Mouse (Mus musculus) layer of hippocampus, adult 2 months (tissue): Measurements from ENCODE around the gene Nudt15. TPM values are rescaled to one million over a fixed set of nuclear protein-coding genes. Genes with fewer than 3 reads are reported as not detected.
"Not testable (repeated sequence)": the region's sequence is repeated elsewhere in the genome, so short reads cannot be mapped to it uniquely, and the experiment has no call there.

Source experiments
- DNase-seq, 2 experiments: peaks; one replicate each; pipeline ENCODE4 v3.0.0; 2022; ENCODE audit warnings: low spot score in 2 of 2
- H3K27ac ChIP-seq: fragments of 200-600 bp; 2 replicates; pipeline ENCODE4 v1.8.1; 2022
- H3K4me3 ChIP-seq: fragments of 200-600 bp; 2 replicates; pipeline ENCODE4 v1.8.1; 2022; ENCODE audit warnings: mild to moderate bottlenecking
- CTCF ChIP-seq: fragments of 200-600 bp; conservative IDR thresholded peaks from 2 replicates; pipeline ENCODE4 v1.8.1; 2022; ENCODE audit warnings: antibody characterized with exemption, mild to moderate bottlenecking, moderate library complexity
- total RNA-seq, 2 experiments: library from RNA; stranded (reverse); gene quantifications; 2 replicates each; pipeline ENCODE4 v1.2.3; 2021

Gene Nudt15
- total RNA-seq, 2 experiments from 2014 or later: 4.8 to 7.7 TPM

DNA sequence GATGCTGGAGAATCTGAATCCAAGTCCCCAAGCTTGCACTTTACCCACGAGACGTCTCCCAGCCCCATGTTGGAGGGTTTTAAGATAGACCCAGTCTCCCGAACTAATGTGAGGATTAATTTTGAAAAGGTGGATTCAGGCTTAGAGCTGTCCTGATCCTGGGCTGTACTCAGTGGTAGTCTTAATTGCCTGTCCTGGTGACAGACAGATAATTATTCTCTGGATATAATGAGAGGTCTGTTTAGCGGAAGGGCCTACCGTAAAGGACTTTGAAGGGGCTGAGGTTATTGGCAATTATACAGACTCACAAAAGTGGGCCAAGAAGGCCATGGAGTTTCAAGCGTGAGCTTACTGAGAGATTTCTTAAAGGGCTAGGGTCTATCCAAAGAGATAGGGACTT, 4.3 kb downstream of the Nudt15 start:
- no peak for TF ChIP-seq CTCF
- no peak for DNase-seq
- Histone ChIP-seq H3K4me3 (no peak overlapping the region), H3K27ac (no peak overlapping the region)

DNA sequence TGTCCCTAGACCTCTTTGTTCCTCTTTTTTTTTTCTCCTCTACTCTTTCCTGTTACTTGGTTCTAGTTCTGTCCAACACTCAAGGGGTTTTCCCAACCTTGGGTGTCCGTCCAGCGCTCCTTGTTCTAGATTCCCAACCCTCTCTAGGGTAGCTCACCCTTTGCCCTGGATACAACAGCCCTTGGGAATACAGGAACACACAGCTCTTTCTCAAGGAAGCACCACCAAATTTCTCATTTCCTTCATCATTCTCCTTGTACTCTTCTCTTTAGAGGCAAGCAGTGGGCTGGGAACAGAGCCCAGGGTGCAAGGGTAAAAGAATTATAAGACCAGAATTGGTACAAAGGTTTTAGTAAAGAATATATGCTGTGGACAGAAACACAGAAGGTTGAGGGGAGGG, 12.4 kb downstream of the Nudt15 start:
- no peak for DNase-seq
- H3K4me3 ChIP-seq: no peak overlapping the region
- no peak for TF ChIP-seq CTCF
- H3K27ac ChIP-seq: no peak overlapping the region

DNA sequence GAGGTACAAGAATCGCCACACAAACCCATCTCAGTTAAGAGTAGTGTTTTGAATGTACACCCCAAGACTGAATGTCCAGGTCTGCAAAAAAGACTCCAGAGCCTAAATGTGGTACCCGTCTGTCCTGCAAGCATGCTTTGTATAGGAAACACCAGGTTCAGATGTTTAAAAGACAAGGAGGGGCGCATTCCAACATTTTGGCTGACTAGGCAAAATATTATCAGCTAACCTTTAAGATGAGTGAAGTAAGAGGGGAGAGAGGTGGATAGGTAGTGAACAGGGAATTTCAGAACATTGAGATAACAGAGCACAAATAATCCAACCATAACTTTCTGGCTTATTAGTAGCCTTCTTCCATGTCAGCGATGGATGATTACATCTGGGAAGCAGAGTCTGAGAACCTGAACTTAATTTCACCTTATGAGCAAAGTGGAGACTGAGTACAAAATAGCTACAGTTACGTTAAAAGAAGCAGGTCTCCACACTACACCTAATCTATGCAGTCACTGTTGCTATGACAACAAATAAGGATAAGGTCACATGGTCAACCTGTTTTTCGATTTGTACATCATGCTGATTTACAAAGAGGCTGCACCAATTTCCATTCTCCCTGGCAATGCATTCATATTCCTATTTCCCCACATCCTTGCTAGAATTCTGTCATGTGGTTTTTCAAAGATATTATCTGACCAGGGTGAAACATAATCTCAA, 14.1 kb downstream of the Nudt15 start:
- no peak overlapping the region for H3K4me3 ChIP-seq
- TF ChIP-seq CTCF: no peak
- H3K27ac ChIP-seq: no peak overlapping the region
- DNase-seq: no peak

GRCm38 (mm10) chr14:73528661-73529060, 19.4 kb downstream of the Nudt15 start:
- H3K4me3 ChIP-seq, DNase-seq, H3K27ac ChIP-seq: not testable (repeated sequence)

DNA sequence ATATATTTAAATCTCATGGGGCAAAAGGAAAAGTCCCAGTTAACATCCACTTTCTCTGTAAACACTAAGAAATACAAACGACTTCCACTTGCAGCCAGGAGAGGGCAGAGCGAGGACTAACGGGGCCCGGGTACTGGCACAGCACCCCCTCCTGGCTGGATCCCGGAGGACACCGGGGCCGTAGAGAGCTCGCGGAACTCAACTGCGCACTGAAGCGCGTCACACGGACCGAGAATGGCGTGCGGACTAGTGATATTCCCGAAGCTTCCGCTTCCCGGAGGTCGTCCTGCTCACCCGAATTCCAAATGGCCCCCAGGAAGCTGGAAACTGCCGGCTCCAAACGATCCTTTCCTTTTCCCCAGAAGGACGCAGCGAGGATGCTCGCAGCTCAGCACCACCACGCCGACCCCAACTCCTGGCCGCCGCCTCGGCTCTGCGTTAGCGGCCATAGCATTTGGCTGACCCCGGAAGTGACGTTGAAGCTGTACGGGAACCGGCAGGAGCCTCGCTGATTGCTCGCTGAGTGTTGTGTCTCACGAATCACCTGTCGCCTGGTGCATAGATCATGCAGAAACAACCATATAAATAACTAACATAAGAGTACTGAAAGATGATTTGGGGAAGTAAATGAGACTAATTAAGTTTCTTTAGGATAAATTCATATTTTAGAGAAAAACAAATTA, 23.1 kb downstream of the Nudt15 start, which contains the start of gene Sucla2:
Gene Sucla2 (plus strand): TSS at position 554 of the 683 bp plus-strand sequence.
- TF ChIP-seq CTCF: peak; percentile 97
- DNase-seq: peak; percentile 94
- H3K4me3 ChIP-seq: peak within 1 kb of the TSS; percentile 54
- H3K27ac ChIP-seq: peak within 1 kb of the TSS; percentile 97

GRCm38 (mm10) chr14:73524136-73524535, 23.9 kb downstream of the Nudt15 start:
- peak overlapping the region; percentile 54 for H3K4me3 ChIP-seq
- H3K27ac ChIP-seq: peak overlapping the region; percentile 97
- DNase-seq: no peak
- no peak for TF ChIP-seq CTCF

DNA sequence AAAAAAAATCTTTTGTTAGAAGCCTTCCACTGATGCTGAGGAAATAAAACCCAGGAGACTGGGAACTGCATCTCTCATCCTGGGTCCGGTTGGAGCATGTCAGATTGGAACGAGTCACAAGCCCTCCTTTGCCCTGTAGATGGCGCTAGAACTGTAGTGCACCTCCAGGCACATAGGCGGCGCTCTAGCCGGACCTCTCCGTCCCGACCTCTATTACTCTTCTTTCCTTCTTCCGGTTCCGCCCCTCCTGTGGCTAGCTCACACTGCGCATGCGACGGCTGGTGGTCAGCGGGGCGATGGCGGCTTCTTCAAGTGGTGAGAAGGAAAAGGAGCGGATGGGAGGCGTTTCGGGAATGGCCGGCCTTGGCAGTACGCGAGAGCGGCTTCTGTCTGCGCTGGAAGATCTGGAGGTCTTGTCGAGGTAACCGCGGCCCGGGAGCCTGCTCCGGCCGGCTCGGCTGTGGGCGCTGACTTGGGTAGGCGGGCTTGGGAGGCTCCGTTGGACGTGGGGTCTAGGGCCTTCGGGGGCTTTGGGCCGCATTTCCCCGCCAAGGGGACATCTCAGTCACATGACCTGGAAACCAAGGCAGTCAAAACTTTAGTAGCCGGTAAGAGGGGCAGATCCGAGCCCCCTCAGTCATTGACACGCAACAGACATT, 38.1 kb downstream of the Nudt15 start, which contains the start of gene Med4:
Gene Med4 (plus strand): TSS at position 261 of the 659 bp plus-strand sequence.
- Histone ChIP-seq H3K27ac (peak within 1 kb of the TSS; percentile 73), H3K4me3 (peak within 1 kb of the TSS; percentile 84)
- DNase-seq: peak; percentile 95 to 99
- TF ChIP-seq CTCF: peak; percentile 100

GRCm38 (mm10) chr14:73508630-73509395, 39.2 kb downstream of the Nudt15 start:
- Histone ChIP-seq H3K27ac (no peak overlapping the region), H3K4me3 (no peak overlapping the region)
- TF ChIP-seq CTCF: no peak
- DNase-seq: no peak

DNA sequence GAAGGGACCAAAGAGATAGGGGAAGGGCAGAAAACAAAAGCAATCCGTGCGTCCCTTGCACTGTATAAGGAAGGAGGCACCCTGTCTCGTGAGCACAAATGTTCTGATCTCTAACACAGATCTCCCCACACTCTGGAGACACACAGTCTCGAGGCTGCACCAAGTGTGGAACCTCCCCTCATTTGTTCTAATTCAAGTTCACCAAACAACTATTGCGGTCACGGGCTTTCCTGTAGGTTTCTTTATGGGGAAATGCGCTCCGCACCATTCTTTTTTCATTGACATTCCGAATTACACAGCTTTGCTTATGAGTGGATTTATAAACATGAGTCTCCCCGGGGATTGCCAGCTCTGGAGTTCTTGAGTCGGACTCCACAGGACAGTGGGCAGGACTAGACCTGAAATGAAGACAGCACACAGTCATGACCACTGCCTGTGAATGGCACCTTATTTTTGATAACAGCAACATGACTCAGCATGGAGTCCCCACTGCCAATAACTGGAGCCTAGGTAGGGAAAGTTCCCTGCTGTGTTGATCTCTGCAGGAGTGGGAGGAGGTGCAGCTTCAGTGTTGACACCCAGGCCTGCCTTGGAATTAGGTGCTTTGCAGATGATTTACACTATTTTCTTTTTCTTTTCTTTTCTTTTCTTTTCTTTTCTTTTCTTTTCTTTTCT, 40.2 kb downstream of the Nudt15 start:
- H3K4me3 ChIP-seq: no peak overlapping the region; the same call in 1 of the 2 replicates
- no peak for TF ChIP-seq CTCF
- H3K27ac ChIP-seq: peak overlapping the region; percentile 39; the same call in 1 of the 2 replicates
- no peak for DNase-seq

GRCm38 (mm10) chr14:73507200-73507599, 40.8 kb downstream of the Nudt15 start:
- DNase-seq: no peak
- no peak for TF ChIP-seq CTCF
- Histone ChIP-seq H3K27ac (no peak overlapping the region), H3K4me3 (no peak overlapping the region)

GRCm38 (mm10) chr14:73506283-73506682, 41.8 kb downstream of the Nudt15 start:
- Histone ChIP-seq H3K4me3 (no peak overlapping the region), H3K27ac (no peak overlapping the region)
- no peak for TF ChIP-seq CTCF
- no peak for DNase-seq
